Mouse (Mus musculus) urinary bladder, postnatal 36 days (tissue): ENCODE data around the gene Asdurf.
A peak's percentile ranks its signal among the peaks of the same experiment; 100 is the strongest.
"Not testable (repeated sequence)": the region's sequence is repeated elsewhere in the genome, so short reads cannot be mapped to it uniquely, and the experiment has no call there.

Experiments used
- DNase-seq, 2 experiments: peaks; one replicate each; pipeline ENCODE4 v3.0.0; 2022; ENCODE audit warnings: low spot score in 2 of 2, mixed read lengths in 1 of 2

Asdurf gene

DNA sequence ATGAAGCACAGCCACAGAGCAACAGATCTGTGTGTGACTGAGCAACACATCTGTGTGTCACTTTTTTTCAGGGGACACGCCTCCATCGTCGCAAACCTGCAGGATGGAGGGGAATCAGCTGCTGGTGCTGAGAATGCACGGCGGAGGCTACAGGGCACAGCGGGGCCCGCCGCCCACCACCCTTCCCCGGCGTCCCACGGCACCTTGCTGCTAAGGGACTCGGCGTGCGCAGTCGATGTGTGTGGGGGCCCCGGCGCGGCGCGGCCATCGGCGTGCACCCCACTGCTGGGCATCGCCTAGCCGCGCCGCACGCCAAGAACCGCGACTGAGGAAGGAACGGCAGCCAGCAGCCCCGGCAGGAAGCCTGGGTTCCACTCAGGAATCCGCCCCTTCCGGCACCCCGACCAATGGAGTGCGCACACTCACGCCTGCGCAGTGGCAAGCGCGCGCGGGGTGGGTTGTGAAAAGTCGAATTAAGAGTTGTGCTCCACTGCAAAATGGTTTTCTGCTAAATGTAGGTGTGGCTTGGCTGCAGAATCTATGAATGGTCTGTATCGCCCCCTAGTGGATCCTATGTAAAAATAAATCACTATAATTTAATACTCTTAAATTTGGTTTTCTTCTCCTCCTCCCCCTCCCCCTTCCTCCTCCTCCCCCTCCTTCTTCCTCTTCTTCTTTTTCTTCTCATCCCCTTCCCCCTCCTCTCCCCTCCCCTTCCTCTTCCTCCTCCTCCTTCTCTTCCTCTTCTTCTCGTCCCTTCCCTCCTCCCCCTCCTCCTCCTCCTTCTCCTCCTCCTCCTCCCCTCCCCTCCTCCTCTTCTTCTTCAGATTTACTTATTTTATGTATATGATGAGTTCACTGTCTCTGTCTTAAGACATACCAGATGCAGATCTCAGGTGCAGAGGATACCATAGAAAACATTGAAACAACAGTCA lies at the start of gene Asdurf, which contains the start of the genes Gm28551 and Asnsd1:
TSS of gene Asdurf (minus strand) at position 293 of the 935 bp plus-strand sequence.
TSS of gene Gm28551 (minus strand) at position 341 of the 935 bp plus-strand sequence.
TSS of gene Asnsd1 (minus strand) at position 426 of the 935 bp plus-strand sequence.
- peak; percentile 97 to 98 for DNase-seq

DNA sequence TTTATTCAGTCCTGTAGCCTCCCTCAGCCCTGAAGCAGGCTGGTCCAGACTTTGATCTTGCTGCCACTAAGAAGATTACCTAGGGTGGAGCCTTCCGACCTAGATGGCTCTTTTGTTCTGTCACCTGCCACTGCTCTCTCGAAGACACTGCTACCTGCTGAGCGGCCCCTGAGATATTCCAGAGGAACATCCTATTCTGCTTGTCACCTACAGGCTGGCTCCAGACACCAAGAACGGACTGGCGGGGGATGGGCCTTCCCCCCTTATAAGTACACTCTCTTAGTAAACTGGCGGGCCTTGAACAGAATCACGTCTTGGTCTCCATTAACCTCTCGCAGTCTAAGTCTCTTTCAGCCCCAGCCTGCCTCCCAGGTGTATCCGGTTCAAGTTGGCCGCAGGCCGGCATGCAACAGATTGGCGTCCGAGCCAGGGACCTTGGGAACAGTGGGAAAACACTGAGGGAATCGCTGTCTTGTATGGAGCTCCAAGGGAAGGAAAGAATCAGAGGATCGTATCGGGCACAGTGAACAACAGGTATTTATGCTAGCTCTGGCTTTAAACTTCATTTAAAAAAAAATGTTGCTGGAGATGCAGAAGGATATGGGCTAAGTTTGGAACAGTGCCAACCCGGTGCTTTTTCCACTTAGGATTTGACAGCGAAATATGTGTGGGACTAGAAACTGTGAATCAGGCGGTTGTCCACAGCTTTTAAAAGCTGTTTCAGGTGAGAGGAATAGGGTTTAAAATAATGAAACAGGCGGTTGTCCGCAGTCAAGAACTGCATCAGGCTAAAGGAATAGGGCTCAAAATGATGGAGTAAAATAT lies 41.7 kb upstream of the Asdurf start:
- not testable (repeated sequence) for DNase-seq

DNA sequence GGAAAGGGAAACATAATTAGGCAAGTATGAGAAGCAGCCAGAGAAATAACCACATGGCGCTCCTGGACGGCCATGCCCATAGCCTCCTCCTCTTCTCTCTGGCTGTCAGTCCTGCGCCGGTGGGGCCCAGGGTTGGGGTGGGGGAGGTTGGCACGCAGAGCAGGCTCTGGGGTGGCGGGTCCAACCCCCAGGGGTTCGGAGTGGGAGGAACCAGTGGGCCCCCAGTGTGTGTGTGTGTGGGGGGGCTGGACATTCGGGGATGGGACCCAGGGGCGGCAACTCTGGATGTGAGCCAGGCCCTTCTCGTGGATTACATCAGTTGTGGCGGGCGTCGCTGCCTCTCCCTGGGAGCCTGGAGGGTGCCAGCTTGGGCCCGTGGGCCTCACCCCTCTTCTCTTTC lies 36.3 kb upstream of the Asdurf start:
- no peak for DNase-seq

DNA sequence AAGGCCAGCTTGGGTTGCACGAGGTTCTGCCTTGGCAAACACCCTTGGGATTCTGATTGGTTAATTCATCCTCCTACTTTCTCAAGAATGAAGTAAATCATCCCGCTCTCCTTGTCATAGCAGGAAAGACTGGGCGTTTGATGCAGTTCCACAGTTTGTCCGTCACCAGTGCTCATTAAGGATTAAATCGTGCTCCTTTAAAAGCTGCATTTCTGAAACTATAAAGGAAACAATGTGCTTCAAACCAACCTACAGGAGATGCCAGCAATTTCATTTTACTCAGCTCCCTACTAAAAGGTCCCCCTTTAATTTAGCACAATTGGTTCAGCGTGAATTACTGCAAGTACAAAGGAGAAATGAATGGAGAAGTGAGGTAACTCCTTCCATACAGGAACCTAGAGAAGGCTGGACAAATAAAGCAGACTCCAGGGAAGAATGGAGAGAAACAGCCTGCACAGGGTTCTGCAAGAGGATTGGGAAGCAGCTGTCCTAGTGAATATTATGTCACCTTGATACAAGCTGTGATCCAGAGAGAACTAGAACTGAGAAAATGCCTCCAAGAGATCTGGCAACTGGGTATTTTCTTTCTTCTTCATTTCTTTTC lies 31.8 kb upstream of the Asdurf start:
- DNase-seq = no peak

DNA sequence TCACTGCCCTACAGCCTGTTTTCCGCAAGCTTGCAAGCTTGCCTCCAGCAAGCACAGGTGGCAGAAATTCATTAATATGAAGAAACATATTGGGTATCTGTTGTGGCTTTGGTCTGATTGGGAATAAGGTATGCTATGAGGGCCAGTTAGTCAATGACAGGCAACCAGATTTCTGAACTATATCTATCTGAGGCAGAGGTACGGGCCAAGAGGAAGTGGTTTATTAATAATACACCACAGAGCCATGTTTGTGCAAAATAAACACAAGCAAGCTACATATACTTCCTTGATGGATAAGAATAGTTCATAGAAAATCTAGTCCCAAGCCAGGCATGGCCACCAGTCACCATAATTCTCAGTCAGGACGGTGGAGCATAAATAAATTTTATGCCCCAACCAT lies 25.3 kb upstream of the Asdurf start:
- DNase-seq = no peak

DNA sequence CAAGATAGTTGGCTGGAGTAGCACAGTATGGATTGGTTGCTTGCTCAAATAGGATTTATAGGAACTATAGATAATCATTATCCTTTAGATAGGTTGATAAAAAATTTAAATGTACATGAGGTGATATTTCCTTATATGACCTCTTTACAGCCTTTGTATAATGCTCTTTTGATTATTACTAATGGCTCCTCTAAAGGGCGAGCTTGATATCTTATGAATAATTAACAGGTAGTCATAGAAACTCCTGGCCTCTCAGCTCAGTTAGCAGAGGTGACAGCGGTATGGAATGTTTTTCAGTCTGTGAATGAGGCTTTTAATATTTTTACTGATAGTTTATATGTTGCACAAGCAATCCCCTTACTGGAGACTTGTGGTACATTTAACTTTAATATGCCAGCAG lies 23.5 kb upstream of the Asdurf start:
- not testable (repeated sequence) for DNase-seq

DNA sequence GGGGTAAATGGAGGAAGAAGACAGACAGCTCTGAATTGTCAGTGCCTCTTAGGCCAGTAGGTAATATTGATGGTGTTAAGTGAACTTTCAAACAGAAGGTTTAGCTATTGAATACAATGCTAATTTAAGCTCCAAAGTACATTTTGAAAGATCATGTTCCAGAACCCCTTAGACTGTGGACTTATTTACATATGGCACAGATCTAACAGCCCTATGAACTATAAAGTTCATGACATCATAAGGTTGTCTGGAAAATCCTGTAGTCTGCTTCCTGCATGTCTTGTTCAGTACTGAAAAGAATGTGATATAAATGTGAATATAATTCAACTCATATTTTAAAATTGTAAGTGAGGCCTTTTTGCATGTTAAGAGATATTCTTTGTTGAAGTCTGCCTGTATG lies 6.6 kb upstream of the Asdurf start:
- no peak for DNase-seq

DNA sequence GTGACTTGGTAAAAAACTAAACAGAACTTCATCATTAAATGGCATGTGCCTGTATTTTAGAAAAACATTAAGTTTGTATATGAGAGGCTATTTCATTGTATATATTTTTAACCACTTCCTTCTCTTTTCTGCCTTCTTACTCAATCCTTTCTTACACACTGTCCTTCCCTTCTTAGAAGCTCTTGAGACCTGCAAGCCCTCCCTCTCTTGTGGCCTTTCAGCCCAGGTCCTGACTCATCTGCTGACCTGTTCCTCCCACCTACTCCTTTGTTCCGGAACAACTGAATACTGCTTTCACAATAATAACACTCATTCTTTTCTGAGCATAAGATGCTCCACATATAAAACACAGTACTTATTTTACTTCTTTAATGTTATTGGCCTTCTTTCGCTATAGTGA lies 11.3 kb downstream of the Asdurf start:
- no peak for DNase-seq

DNA sequence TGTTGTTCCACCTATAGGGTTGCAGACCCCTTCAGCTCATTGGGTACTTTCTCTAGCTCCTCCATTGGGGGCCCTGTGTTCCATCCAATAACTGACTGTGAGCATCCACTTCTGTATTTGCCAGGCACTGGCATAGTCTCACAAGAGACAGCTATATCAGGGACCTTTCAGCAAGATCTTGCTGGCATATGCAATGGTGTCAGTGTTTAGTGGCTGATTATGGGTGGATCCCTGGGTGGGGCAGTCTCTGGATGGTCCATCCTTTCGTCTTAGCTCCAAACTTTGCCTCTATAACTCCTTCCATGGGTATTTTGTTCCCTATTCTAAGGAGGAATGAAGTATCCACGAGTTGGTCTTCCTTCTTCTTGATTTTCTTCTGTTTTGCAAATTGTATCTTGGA lies 15.0 kb downstream of the Asdurf start:
- DNase-seq = not testable (repeated sequence)

DNA sequence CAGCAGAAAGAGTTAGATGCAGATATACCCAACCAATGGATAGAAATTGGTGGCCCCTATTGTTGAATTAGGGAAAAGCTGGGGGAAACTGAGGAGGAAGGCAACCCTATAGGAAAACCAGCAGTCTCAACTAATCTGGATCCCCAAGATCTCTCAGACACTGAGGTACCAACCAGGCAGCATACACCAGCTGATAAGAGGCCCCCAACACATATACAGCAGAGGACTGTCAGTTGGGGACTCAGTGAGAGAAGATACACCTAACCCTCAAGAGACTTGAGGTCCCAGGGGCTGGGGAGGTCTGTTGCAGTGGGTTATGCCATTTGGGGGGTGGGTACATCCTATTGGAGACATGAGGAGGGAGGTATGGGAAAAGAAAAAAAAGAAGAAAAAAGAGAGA lies 17.0 kb downstream of the Asdurf start:
- DNase-seq = no peak

DNA sequence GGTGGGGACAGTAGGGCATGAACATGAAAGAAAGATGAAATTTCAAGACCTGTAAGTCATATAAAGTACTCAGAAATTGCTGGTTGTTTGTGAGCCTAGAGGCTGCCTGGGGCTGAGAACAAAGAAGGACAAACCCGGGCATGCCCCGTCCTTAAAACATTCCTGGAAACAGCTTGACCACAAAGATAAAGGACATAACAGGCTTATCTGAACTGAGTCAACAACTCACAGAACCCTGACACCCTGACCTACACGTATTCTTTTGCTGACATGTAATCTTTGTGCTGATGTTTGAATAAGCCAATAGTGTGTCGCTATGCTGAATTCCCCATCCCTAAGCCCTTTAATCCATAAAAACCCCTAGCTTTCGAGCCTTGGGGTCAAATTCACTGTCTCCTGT lies 18.9 kb downstream of the Asdurf start:
- not testable (repeated sequence) for DNase-seq

DNA sequence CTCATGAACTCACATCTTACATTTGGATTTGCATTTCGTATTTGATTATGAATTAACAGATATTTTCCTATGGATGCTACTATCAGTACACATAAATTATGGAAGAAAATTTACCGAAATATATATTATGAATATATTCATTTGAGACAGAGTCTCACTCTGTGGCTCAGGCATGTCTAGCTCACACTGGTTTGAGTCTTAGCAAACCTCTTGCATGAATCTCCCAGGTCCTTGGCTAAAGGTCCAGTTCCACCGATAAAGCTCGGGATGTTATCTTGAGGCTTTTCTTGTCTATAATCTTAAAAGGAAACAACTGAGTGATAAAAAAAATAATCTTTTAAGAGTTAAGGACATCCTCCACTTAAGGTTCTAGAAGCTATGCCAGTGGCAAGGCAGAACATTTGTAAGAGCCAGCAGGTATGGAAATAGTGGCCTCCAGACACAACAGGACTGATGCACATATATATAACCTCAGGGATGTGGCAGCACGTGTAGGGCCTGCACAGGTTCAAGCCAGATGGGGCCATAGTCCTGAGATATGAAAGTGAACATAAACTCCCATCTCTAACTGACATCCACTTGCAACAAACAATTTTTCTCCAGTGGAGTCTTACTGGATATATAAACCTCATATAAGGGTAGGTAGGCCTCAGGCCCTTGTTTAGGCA lies 27.5 kb downstream of the Asdurf start:
- DNase-seq = no peak

DNA sequence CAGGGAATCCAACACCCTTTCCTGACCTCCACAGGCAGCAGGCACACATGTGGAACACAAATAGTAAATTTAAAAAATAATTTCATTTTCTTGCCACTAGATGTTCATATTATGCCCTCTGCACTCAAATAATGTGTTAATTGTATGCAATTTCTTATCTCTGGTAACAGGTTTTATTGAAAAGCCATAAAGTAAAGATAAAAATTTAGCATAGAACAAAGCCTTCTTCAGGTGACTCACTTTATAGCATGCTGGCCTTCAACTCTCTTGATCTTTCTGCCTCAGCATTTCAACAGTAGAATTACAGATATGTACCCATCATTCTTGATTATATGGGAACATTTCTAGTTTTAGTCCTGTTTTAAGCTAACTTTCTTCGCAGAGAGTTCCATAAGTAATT lies 28.1 kb downstream of the Asdurf start:
- no peak for DNase-seq

DNA sequence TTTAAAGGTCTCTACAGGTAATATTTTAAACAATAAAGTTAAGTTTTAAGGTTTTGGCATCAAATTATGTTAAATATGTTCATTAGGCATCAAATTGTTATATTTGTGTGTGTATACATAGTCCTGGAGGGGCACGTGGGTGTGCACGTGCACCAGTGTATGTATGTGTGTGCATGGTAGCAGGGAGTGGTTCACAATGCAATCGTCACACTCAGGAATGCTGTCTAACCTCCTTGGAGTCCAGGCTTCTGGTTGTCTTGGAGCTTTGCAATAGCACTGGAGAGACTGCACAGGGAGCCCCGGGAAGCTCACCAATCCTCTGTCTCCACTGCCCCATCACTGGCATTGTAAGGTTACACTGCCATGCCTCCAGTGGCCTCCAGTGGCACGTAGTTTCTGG lies 29.2 kb downstream of the Asdurf start:
- DNase-seq = no peak

DNA sequence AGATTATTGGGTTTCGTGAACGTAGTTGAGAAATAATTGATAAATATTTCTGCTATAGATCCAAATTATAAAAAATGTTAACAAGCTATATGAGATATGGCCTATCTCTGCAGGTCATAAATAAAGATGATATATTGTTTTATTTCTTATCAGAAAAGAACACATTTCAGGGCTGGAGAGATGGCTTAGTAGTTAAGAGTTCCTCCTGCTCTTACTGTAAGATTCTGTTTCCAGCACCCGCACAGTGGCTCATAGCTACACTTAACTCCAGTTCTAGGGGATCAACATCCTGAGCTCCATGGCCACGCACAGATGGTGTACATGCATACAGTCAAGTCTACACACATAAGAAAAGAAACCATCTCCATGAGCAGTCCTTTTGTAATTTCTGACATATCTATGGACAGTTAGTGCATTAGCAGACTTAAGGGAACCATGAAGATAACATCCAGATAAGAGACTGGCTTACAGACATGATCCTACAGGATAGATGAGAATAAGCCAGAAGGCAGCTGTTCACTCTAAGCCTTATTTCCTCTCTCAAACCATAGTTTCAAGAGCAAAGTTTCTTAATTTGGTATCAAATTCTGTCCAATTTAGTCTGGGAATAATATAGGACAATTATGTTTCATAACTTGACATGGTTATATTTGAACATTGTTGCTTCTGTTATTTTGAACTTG lies 30.6 kb downstream of the Asdurf start:
- no peak for DNase-seq

DNA sequence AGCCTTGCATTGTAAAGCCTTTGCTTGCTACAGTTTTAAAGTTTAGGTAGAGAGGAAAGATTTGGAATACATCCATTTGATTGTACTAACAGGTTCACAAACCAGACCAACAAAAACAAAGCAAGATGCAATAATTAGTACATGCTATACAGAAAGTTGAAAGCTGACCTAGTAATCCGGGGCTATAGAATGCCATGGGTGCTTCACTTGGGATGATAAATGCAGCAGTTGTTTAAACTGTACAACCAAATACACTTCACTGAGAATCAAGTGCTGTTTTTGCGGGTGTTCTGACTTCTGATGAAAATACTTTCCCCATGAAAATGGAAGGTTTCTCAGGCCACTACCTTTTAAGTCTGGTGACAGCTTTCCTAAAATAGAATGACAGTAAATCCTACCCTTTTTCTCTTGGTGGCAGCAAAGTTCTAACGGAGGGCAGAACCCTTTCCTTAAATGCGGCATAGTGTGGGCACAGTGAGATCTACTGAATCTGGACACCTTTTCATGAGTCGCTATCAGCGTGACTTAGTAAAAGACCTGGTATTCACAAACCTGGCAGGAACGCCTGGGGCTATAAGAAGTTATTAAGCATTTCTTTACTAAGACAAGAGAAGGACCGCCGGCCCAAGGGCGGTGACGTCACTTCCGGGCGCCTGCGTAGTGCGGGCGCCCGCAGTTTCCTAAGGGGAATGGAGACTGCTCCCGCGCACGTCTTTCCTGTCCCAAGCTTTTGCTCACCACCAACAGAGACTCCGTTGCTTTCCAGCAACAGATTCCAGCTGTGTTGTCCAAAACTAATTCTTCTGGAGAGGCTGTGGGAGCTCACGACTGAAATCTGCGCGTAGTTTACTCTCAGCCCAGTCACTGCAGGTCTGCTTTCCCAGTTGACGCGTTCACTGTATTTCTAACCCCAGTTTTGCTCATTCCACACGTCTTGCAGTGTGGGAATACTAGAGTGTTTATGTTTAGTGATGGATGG lies 39.1 kb downstream of the Asdurf start, which contains the start of gene Osgepl1:
TSS of gene Osgepl1 (plus strand) at position 636 of the 979 bp plus-strand sequence.
- peak; percentile 75 to 80 for DNase-seq

DNA sequence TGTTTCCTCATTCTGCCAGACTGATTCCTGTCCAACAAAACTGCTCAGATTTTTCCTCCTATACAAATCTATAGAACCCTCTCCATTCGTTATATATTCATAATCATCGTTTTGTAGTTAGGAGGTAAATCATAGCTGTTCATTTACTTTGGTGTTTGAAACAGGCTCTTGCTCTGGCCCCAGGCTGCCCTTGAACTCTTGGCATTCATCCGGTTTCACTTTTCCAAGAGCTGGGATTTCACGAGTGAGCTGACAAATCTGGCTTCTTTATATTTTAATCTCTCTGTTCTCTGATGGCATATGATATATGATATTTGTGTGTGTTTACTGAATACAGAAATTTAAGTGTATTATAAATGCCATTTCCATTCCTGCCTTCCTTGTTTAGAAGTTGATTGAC lies 51.9 kb downstream of the Asdurf start:
- DNase-seq = no peak
